Mouse (Mus musculus): ENCODE results near the gene Nprl2.

Nprl2 gene

GRCm38 (mm10) chr9:107577871-107578270, 35.8 kb downstream of the Nprl2 start:
- DNase-seq (ENCODE audit: low spot score), result no peak

- no peak for DNase-seq (ENCODE audit: low spot score)
Measured at GRCm38 (mm10) chr9:107578587-107578986, 36.6 kb downstream of the Nprl2 start, which contains the start of gene Naa80. Naa80 (plus strand) TSS chr9:107578887.

- no peak for DNase-seq (ENCODE audit: low spot score)
Measured at GRCm38 (mm10) chr9:107579023-107579900, 37.2 kb downstream of the Nprl2 start.

- DNase-seq (ENCODE audit: low spot score), result peak; percentile 86
Measured at GRCm38 (mm10) chr9:107580501-107581317, 38.7 kb downstream of the Nprl2 start, which contains the start of gene Hyal3. Hyal3 (plus strand) TSS chr9:107580818.

- DNase-seq (ENCODE audit: low spot score), result no peak
Measured at GRCm38 (mm10) chr9:107581584-107581983, 39.6 kb downstream of the Nprl2 start.

GRCm38 (mm10) chr9:107582509-107583062, 40.6 kb downstream of the Nprl2 start:
- DNase-seq (ENCODE audit: low spot score), result no peak

- no peak for DNase-seq (ENCODE audit: low spot score)
Measured at GRCm38 (mm10) chr9:107583174-107583573, 41.1 kb downstream of the Nprl2 start.

- DNase-seq (ENCODE audit: low spot score), result no peak
Measured at GRCm38 (mm10) chr9:107586504-107586903, 44.5 kb downstream of the Nprl2 start.

- DNase-seq (ENCODE audit: low spot score), result peak; percentile 92
Measured at GRCm38 (mm10) chr9:107586974-107587832, 45.2 kb downstream of the Nprl2 start, which contains the start of gene Ifrd2. Ifrd2 (plus strand) TSS chr9:107587642.

GRCm38 (mm10) chr9:107587833-107588639, 46.0 kb downstream of the Nprl2 start:
- DNase-seq (ENCODE audit: low spot score), result no peak

- no peak for DNase-seq (ENCODE audit: low spot score)
Measured at GRCm38 (mm10) chr9:107590058-107590772, 48.2 kb downstream of the Nprl2 start.

GRCm38 (mm10) chr9:107590773-107591060, 48.7 kb downstream of the Nprl2 start:
- DNase-seq (ENCODE audit: low spot score), result no peak

- no peak for DNase-seq (ENCODE audit: low spot score)
Measured at GRCm38 (mm10) chr9:107593101-107593976, 51.3 kb downstream of the Nprl2 start.

GRCm38 (mm10) chr9:107594281-107595062, 52.4 kb downstream of the Nprl2 start:
- DNase-seq (ENCODE audit: low spot score), result no peak

Data from ovary, postnatal 36 days (tissue).